Mouse (Mus musculus): ENCODE measurements around the gene Agpat2.

Gene Agpat2

GRCm38 (mm10) chr2:26599965-26600364 is 4.3 kb downstream of the Agpat2 start:
- in situ Hi-C loops (cut with MboI; ENCODE audit: unreplicated experiment in 2 of 2): loop anchor here (5.0 to 10.0 kb wide), 2 partner anchors 37 to 435 kb away; no protein-coding TSS in a partner anchor

- in situ Hi-C loops (cut with MboI; ENCODE audit: unreplicated experiment in 2 of 2): loop anchor here (5.0 to 10.0 kb wide), 2 partner anchors 39 to 436 kb away; no protein-coding TSS in a partner anchor
Measured at GRCm38 (mm10) chr2:26598462-26598861, 5.8 kb downstream of the Agpat2 start.

- in situ Hi-C loops (cut with MboI; ENCODE audit: unreplicated experiment in 2 of 2): loop anchor here (5.0 to 10.0 kb wide), 2 partner anchors 39 to 437 kb away; no protein-coding TSS in a partner anchor
Measured at GRCm38 (mm10) chr2:26597810-26598209, 6.4 kb downstream of the Agpat2 start.

- in situ Hi-C loops (cut with MboI; ENCODE audit: unreplicated experiment in 2 of 2): loop anchor here (5.0 to 10.0 kb wide), 2 partner anchors 40 to 438 kb away; no protein-coding TSS in a partner anchor
Measured at GRCm38 (mm10) chr2:26596898-26597297, 7.3 kb downstream of the Agpat2 start.

GRCm38 (mm10) chr2:26595725-26596435 is 8.3 kb downstream of the Agpat2 start:
- in situ Hi-C loops (cut with MboI; ENCODE audit: unreplicated experiment in 2 of 2): loop anchor here (5.0 to 10.0 kb wide), 2 partner anchors 41 to 439 kb away; no protein-coding TSS in a partner anchor

GRCm38 (mm10) chr2:26594934-26595724 is 9.1 kb downstream of the Agpat2 start:
- in situ Hi-C loops (cut with MboI; ENCODE audit: unreplicated experiment in 2 of 2): loop anchor here (5.0 to 10.0 kb wide), 2 partner anchors 42 to 440 kb away; no protein-coding TSS in a partner anchor

- in situ Hi-C loops (cut with MboI; ENCODE audit: unreplicated experiment in 2 of 2): loop anchor here in 1 of 2 experiments (10.0 kb wide), 1 partner anchor 440 kb away; no protein-coding TSS in a partner anchor
Measured at GRCm38 (mm10) chr2:26594461-26594933, 9.7 kb downstream of the Agpat2 start.

- in situ Hi-C loops (cut with MboI; ENCODE audit: unreplicated experiment in 2 of 2): loop anchor here in 1 of 2 experiments (10.0 kb wide), 1 partner anchor 441 kb away; no protein-coding TSS in a partner anchor
Measured at GRCm38 (mm10) chr2:26594022-26594346, 10.2 kb downstream of the Agpat2 start.

GRCm38 (mm10) chr2:26593211-26594021 is 10.8 kb downstream of the Agpat2 start:
- in situ Hi-C loops (cut with MboI; ENCODE audit: unreplicated experiment in 2 of 2): loop anchor here in 1 of 2 experiments (10.0 kb wide), 1 partner anchor 441 kb away; no protein-coding TSS in a partner anchor

GRCm38 (mm10) chr2:26591416-26591815 is 12.8 kb downstream of the Agpat2 start:
- in situ Hi-C loops (cut with MboI; ENCODE audit: unreplicated experiment in 2 of 2): loop anchor here in 1 of 2 experiments (10.0 kb wide), 1 partner anchor 443 kb away; no protein-coding TSS in a partner anchor

- in situ Hi-C loops (cut with MboI; ENCODE audit: unreplicated experiment in 2 of 2): loop anchor here in 1 of 2 experiments (10.0 kb wide), 1 partner anchor 444 kb away; no protein-coding TSS in a partner anchor
Measured at GRCm38 (mm10) chr2:26590962-26591361, 13.3 kb downstream of the Agpat2 start.

GRCm38 (mm10) chr2:26590282-26590681 is 13.9 kb downstream of the Agpat2 start:
- in situ Hi-C loops (cut with MboI; ENCODE audit: unreplicated experiment in 2 of 2): loop anchor here in 1 of 2 experiments (10.0 kb wide), 1 partner anchor 445 kb away; no protein-coding TSS in a partner anchor

- in situ Hi-C loops (cut with MboI; ENCODE audit: unreplicated experiment in 2 of 2): no loop called here
Measured at GRCm38 (mm10) chr2:26589284-26589683, 14.9 kb downstream of the Agpat2 start.

- in situ Hi-C loops (cut with MboI; ENCODE audit: unreplicated experiment in 2 of 2): no loop called here
Measured at GRCm38 (mm10) chr2:26588573-26588972, 15.6 kb downstream of the Agpat2 start.

GRCm38 (mm10) chr2:26587044-26587405 is 17.2 kb downstream of the Agpat2 start:
- in situ Hi-C loops (cut with MboI; ENCODE audit: unreplicated experiment in 2 of 2): no loop called here

- in situ Hi-C loops (cut with MboI; ENCODE audit: unreplicated experiment in 2 of 2): no loop called here
Measured at GRCm38 (mm10) chr2:26586294-26587043, 17.7 kb downstream of the Agpat2 start, which contains the start of gene Gm20532. TSS of gene Gm20532 (plus strand) at chr2:26586639.

GRCm38 (mm10) chr2:26585713-26586112 is 18.5 kb downstream of the Agpat2 start:
- in situ Hi-C loops (cut with MboI; ENCODE audit: unreplicated experiment in 2 of 2): no loop called here

- in situ Hi-C loops (cut with MboI; ENCODE audit: unreplicated experiment in 2 of 2): no loop called here
Measured at GRCm38 (mm10) chr2:26583640-26584039, 20.6 kb downstream of the Agpat2 start.

GRCm38 (mm10) chr2:26582741-26583140 is 21.5 kb downstream of the Agpat2 start:
- in situ Hi-C loops (cut with MboI; ENCODE audit: unreplicated experiment in 2 of 2): no loop called here
